In the genomic region with DNA sequence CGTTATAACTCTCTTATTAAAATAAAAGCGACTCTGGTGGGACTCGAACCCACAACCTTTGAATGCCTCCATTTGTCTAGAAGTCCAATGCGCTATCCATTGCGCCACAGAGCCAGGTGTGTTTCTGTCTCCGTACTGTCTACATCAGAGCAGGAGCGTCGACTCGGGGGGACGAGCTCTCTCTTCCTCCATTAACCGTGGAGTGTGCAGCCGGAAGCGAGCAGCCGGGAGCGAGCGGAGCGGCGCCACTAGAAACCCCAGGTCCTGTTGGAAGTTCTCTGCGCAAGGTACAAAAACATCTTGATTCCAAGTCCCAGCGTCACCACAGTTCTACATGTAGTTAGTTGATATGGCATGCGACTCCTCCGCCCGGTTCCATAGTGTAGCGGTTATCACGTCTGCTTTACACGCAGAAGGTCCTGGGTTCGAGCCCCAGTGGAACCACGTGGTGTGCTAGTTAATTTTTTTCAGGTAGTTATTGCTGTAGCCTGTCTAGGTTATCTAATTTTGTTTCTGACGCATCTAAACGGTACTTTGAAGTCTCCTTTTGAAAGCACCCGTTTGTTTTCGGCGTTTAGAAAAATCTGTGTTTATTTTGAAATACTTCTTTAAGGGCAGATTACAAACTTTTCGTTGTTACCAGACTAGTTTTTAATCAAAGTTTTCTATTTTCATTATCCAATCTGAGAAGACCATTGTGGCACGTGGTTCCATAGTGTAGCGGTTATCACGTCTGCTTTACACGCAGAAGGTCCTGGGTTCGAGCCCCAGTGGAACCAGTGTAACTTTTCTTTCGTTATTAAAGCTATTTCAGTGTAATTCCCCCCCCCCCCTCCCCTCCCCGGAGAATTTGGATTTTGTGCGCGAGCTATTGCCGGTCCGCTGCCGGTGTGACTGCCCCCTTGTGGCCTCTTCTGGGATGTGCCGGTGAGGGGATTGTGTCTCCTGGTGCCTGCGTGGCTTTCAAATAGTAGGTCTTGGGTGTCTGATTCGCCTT, we compare ENCODE assay signal across 8 mouse cellular contexts. TPM values are rescaled to one million over a fixed set of nuclear protein-coding genes. Genes with fewer than 3 reads are reported as not detected.
DNase-seq lines count a peak whose midpoint lies in the region; ATAC-seq lines count a peak whose summit lies in the region.

No protein-coding gene starts in this region.

- H3K27ac ChIP-seq in embryonic facial prominence, embryonic 12.5 days = peak overlapping the region; percentile 74
- H3K27ac ChIP-seq in limb, embryonic 10.5 days = peak overlapping the region; percentile 89
- peak overlapping the region; percentile 87 for H3K27ac ChIP-seq in midbrain, embryonic 12.5 days (replicated peaks)

- peak overlapping the region; percentile 55 for H3K4me2 ChIP-seq in embryonic facial prominence, embryonic 12.5 days (replicated peaks)
- peak overlapping the region; percentile 60 for H3K4me2 ChIP-seq in midbrain, embryonic 12.5 days (replicated peaks)

- no peaks in the 10 kb centered on the region for H3K36me3 ChIP-seq in embryonic facial prominence, embryonic 12.5 days
- H3K36me3 ChIP-seq in limb, embryonic 10.5 days = no peaks in the 10 kb centered on the region
- H3K36me3 ChIP-seq in midbrain, embryonic 12.5 days = no peaks in the 10 kb centered on the region

- no peak overlapping the region for H3K9ac ChIP-seq in embryonic facial prominence, embryonic 12.5 days
- peak overlapping the region; percentile 64; the same call in 1 of the 2 replicates for H3K9ac ChIP-seq in midbrain, embryonic 12.5 days (replicated peaks)

- H3K4me3 ChIP-seq in embryonic facial prominence, embryonic 12.5 days = peak overlapping the region; percentile 64
- H3K4me3 ChIP-seq in limb, embryonic 10.5 days = peak overlapping the region; percentile 66
- H3K4me3 ChIP-seq in midbrain, embryonic 12.5 days = peak overlapping the region; percentile 55

- WGBS in embryonic facial prominence, embryonic 12.5 days = under 1% methylated on average over 49 of the region's 49 CpGs
- under 1% methylated on average over 49 of the region's 49 CpGs for WGBS in limb, embryonic 10.5 days
- under 1% methylated on average over 49 of the region's 49 CpGs for WGBS in midbrain, embryonic 12.5 days

- no peaks in the 10 kb centered on the region for H3K9me3 ChIP-seq in embryonic facial prominence, embryonic 12.5 days
- no peaks in the 10 kb centered on the region for H3K9me3 ChIP-seq in limb, embryonic 10.5 days (replicated peaks)
- H3K9me3 ChIP-seq in midbrain, embryonic 12.5 days = no peaks in the 10 kb centered on the region

- peak; percentile 89 for DNase-seq in 3134 (ENCODE audit: extremely low read depth, insufficient read length, low spot score)
- peak; percentile 91 for DNase-seq in adrenal gland, postnatal 36 days
- DNase-seq in heart, adult 18-20 months = peak; percentile 93 to 96
- DNase-seq in kidney, adult 18-20 months = peak; percentile 90
- peak; percentile 95 for DNase-seq in limb, embryonic 10.5 days (ENCODE audit: low spot score)
- peak; percentile 94 for DNase-seq in skeletal muscle tissue, adult 2 months (ENCODE audit: low read depth, low spot score)

- H3K27me3 ChIP-seq in embryonic facial prominence, embryonic 12.5 days = no peaks in the 10 kb centered on the region
- no peaks in the 10 kb centered on the region for H3K27me3 ChIP-seq in limb, embryonic 10.5 days (ENCODE audit: low read depth, poor library complexity, severe bottlenecking)
- H3K27me3 ChIP-seq in midbrain, embryonic 12.5 days = no peaks in the 10 kb centered on the region

- H3K4me1 ChIP-seq in embryonic facial prominence, embryonic 12.5 days = 0 out of 2 replicates have a peak, but pooled peaks cover 3% of the 10 kb centered on the region
- peaks cover 19% of the 10 kb centered on the region for H3K4me1 ChIP-seq in limb, embryonic 10.5 days
- peaks cover 4% of the 10 kb centered on the region for H3K4me1 ChIP-seq in midbrain, embryonic 12.5 days

- ATAC-seq in embryonic facial prominence, embryonic 12.5 days (ENCODE audit: insufficient number of reproducible peaks, insufficient read depth, low FRiP score, low TSS enrichment) = peak; percentile 75
- ATAC-seq in midbrain, embryonic 12.5 days (ENCODE audit: low FRiP score, low read depth) = peak; percentile 78

RNA-seq across cellular contexts. Expression of gene Olfr1423, which starts 29.3 kb away (rescaled TPM):
- not detected for total RNA-seq in adrenal gland, postnatal 36 days (2021)
- polyA plus RNA-seq in embryonic facial prominence, embryonic 12.5 days (2016; fragmentation: Nextera tagmentation; extraction: Ambion mirVana) = not detected in 2 replicates
- not detected for total RNA-seq in heart, adult 18-20 months (2021)
- 0.05 and 0.06 TPM in 2 replicates for polyA plus RNA-seq in limb, embryonic 10.5 days (2016; fragmentation: Nextera tagmentation; extraction: Ambion mirVana)
- polyA plus RNA-seq in midbrain, embryonic 12.5 days (2016; fragmentation: Nextera tagmentation; extraction: Ambion mirVana) = 0.04 TPM in 1 of 2 replicates, not detected in the other

RNA-seq across cellular contexts. Expression of gene Osbp, which starts 46.1 kb away (rescaled TPM):
- 100 to 1,000 TPM in 1 of 2 experiments, 10 to 100 TPM in 1; 81.5 to 117 TPM for total RNA-seq in adrenal gland, postnatal 36 days (2021)
- 5.6 and 6.0 TPM in 2 replicates for polyA plus RNA-seq in embryonic facial prominence, embryonic 12.5 days (2016; fragmentation: Nextera tagmentation; extraction: Ambion mirVana)
- 10 to 100 TPM; 97.2 to 99.2 TPM for total RNA-seq in heart, adult 18-20 months (2021)
- polyA plus RNA-seq in limb, embryonic 10.5 days (2016; fragmentation: Nextera tagmentation; extraction: Ambion mirVana) = 3.3 and 3.4 TPM in 2 replicates
- polyA plus RNA-seq in midbrain, embryonic 12.5 days (2016; fragmentation: Nextera tagmentation; extraction: Ambion mirVana) = 4.7 and 5.0 TPM in 2 replicates

RNA-seq across cellular contexts. Expression of gene Olfr1424, which starts 50.6 kb away (rescaled TPM):
- total RNA-seq in adrenal gland, postnatal 36 days (2021) = not detected
- not detected in 2 replicates for polyA plus RNA-seq in embryonic facial prominence, embryonic 12.5 days (2016; fragmentation: Nextera tagmentation; extraction: Ambion mirVana)
- total RNA-seq in heart, adult 18-20 months (2021) = not detected
- not detected in 2 replicates for polyA plus RNA-seq in limb, embryonic 10.5 days (2016; fragmentation: Nextera tagmentation; extraction: Ambion mirVana)
- polyA plus RNA-seq in midbrain, embryonic 12.5 days (2016; fragmentation: Nextera tagmentation; extraction: Ambion mirVana) = not detected in 2 replicates

Comparison
In these comparisons a context has a peak if more than half of its experiments do, and no peak if none do; other contexts are left out.
1. Peak in every context shown above with its lines: DNase-seq, ATAC-seq, H3K4me3 ChIP-seq and H3K27ac ChIP-seq.